Mouse (Mus musculus) embryonic stem cell, embryonic (primary cell): ENCODE measurements around the gene Bcr.

Experiments
- CTCF ChIA-PET, 4 experiments: fragments of 300-600 bp in 2 of 4; fragments of 350-600 bp in 2 of 4; sonication (Branson Sonifier 250); formaldehyde crosslinking; loops; one replicate each; lab custom pipeline; 2022; ENCODE audit warnings: inconsistent platforms in 2 of 4; lab: Charles Lee
- POLR2A ChIA-PET, 4 experiments: fragments of 300-600 bp in 2 of 4; fragments of 350-600 bp in 2 of 4; sonication (Branson Sonifier 250); formaldehyde crosslinking; loops; one replicate each; lab custom pipeline; 2022; ENCODE audit warnings: antibody characterized with exemption in 4 of 4, inconsistent platforms in 1 of 4; lab: Charles Lee

The Bcr gene

DNA sequence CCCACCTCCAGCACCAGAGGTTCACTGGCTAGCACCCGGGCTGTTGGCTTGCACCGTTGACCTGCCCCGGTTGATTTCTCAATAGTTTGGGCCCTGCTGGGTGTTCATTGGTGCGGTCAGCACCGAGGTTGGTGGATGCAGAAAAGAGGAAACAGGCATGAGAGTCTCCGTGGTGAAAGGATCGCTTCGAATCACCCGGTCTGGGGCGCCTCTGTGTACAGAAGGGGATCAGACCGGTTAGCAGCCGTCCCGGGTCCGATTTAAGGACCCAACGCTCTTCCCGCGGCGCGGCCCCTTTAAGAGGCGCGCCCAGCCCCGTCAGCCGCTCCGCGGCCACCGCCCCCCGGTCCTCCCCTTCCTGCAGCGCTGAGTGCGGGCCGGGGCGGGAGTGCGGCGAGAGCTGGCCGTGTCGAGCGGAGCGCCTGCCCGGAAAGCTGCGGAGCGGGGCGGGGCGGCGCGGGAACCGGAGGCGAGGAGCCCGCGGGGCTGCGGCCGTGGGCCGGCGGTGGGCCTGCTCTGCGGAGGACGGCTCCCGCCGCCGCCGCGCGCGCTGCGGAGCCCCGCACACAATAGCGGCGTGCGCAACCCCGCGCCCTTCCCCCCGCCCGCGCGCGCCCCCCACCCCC, at the start of gene Bcr:
TSS of gene Bcr (plus strand) at position 376 of the 626 bp plus-strand sequence.
- ChIA-PET POLR2A (interaction anchor here in 3 of 4 experiments (0.6 to 2.7 kb wide), 13 partner anchors 11 to 152 kb away, joined by 3 to 14 read pairs (median 3); partner anchors contain the start of genes Gnaz (in 1 of the 3) and Specc1l (in 1 of the 3)), CTCF (interaction anchor here (0.5 to 6.6 kb wide), 10 partner anchors 86 to 891 kb away, joined by 3 to 68 read pairs (median 4); no protein-coding TSS in a partner anchor)

- CTCF ChIA-PET: interaction anchor here in 2 of 4 experiments (0.6 to 1.0 kb wide), 2 partner anchors 9 to 76 kb away, joined by 3 read pairs; no protein-coding TSS in a partner anchor
- POLR2A ChIA-PET: interaction anchor here in 3 of 4 experiments (0.6 to 1.2 kb wide), 4 partner anchors 9 to 977 kb away, joined by 3 to 4 read pairs (median 4); no protein-coding TSS in a partner anchor
Measured at GRCm38 (mm10) chr10:75010704-75011103, 49.7 kb upstream of the Bcr start.

GRCm38 (mm10) chr10:75015465-75015864, 44.9 kb upstream of the Bcr start:
- CTCF ChIA-PET: interaction anchor here in 2 of 4 experiments (0.6 to 0.7 kb wide), 2 partner anchors 17 to 143 kb away, joined by 3 to 4 read pairs; no protein-coding TSS in a partner anchor
- POLR2A ChIA-PET: no interaction called here

DNA sequence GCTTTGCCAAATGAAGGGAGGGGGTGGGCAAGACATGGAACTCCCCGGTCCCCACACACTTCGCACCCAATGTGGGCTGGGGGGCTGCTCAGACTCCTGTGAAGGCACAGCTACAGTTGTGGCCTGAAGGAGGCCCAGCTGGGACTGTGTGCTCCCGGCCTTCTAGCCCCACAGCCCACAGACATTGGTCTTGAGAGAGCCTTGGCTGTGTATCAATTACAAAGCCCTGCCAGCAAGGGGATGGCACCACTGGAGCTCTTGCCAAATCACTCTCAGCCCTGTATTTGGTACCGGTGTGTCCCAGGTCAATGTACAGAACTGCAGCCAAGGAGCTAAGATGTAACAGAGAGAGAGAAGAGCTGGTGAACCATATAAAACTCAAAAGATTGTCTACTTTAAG, 43.9 kb upstream of the Bcr start:
- ChIA-PET POLR2A (interaction anchor here in 2 of 4 experiments (0.5 to 0.6 kb wide), 2 partner anchors 23 to 43 kb away, joined by 3 to 4 read pairs; no protein-coding TSS in a partner anchor), CTCF (interaction anchor here in 3 of 4 experiments (0.6 to 0.7 kb wide), 5 partner anchors 33 to 816 kb away, joined by 3 to 7 read pairs (median 5); no protein-coding TSS in a partner anchor)

DNA sequence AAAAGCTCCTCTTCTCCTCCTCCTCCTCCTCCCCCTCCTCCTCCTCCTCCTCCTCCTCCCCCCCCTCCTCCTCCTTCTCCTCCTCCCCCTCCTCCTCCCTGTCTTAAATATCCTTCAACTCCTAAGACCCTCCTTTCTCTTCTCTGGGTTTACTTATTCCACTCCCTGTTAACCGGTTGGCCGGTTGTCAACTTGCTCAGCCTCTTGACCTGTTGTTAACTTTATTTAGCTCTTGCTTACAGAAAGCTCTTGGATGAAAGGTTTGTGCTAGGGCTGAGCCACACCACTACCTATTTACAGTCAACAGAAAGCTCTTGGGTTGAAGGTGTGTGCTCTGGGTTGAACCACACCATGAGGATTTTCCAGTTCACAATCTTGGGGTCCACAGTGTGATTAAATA, 40.1 kb upstream of the Bcr start:
- POLR2A ChIA-PET: interaction anchor here in 2 of 4 experiments (1.0 to 1.8 kb wide), 3 partner anchors 9 to 85 kb away, joined by 4 to 5 read pairs (median 4); no protein-coding TSS in a partner anchor
- CTCF ChIA-PET: interaction anchor here in 3 of 4 experiments (0.7 to 2.8 kb wide), 7 partner anchors 11 to 516 kb away, joined by 3 to 14 read pairs (median 4); no protein-coding TSS in a partner anchor

- CTCF ChIA-PET: interaction anchor here in 2 of 4 experiments (0.9 to 2.8 kb wide), 4 partner anchors 83 to 130 kb away, joined by 3 to 14 read pairs (median 4); no protein-coding TSS in a partner anchor
- POLR2A ChIA-PET: no interaction called here
Measured at GRCm38 (mm10) chr10:75021138-75021537, 39.3 kb upstream of the Bcr start.

DNA sequence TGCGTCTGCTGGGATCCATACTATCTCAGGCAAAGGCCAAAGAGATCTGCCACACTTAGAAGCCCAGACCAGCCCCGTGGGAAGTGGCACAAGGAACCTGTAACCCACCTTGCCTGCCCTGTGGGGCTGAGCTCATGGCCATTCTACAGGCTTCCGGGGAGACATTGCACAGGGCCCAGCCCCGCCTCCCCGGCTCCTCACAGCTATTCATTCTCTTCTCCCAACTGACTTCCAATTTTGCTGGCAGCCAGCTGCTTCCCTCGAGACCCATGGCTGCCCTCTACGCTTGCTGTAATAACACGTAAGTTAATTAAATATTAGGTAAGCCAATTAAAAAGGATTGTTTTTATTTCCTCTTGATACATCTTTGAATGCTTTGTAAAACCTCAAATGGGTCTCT, 33.9 kb upstream of the Bcr start:
- CTCF ChIA-PET: interaction anchor here in 2 of 4 experiments (1.1 to 1.3 kb wide), 1 partner anchor 125 kb away, joined by 4 read pairs; no protein-coding TSS in a partner anchor
- POLR2A ChIA-PET: interaction anchor here in 1 of 4 experiments (0.9 kb wide), 1 partner anchor 224 kb away, joined by 4 read pairs; no protein-coding TSS in a partner anchor

DNA sequence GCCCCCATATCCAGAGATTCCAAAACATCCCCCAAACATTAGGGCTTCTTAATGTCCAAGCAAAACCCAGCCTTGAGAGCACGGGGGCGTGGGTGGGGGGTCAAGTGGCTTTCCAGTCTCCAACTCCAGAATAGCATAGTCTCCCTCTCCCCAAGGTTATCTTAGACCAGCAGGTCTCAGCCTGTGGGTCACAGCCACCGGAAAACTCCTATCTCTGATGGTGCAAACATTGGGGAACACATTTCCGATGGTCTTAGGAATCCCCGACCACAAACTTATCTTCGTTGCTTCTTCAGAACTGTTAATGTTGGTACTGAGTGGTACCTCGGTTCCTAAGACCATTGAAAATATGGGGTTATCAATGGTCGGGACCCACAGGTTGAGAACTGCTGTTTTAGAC, 31.6 kb upstream of the Bcr start:
- POLR2A ChIA-PET: no interaction called here

DNA sequence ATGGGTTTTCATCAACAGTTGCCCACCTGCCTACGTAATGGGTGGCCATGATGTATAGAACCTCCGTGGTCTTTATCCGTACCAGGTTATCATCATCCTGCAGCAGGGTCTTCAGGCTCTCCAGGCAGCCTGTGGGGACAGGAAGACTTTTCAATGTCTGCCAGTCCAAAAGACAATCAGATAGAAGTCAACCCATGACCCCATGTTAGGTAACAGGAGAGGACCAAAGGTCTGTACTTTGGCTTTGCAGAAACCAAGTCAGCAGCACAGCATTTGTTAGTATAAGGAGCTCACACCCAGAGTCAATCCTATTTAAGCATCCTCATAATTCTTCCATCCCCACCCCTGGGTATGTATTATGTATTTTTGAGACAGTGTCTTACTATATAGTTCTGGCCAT, 30.7 kb upstream of the Bcr start:
- ChIA-PET POLR2A (no interaction called here), CTCF (no interaction called here)

More for the DNA sequence above, 31.6 kb upstream of the Bcr start:
- CTCF ChIA-PET: no interaction called here

- ChIA-PET POLR2A (no interaction called here), CTCF (no interaction called here)
Measured at GRCm38 (mm10) chr10:75030234-75030633, 30.2 kb upstream of the Bcr start.

GRCm38 (mm10) chr10:75031345-75032114, 28.9 kb upstream of the Bcr start:
- POLR2A ChIA-PET: interaction anchor here in 1 of 4 experiments (0.5 to 0.7 kb wide), 2 partner anchors 11 to 122 kb away, joined by 3 to 4 read pairs; no protein-coding TSS in a partner anchor
- CTCF ChIA-PET: interaction anchor here in 1 of 4 experiments (0.5 to 0.7 kb wide), 3 partner anchors 12 to 115 kb away, joined by 3 read pairs; no protein-coding TSS in a partner anchor

DNA sequence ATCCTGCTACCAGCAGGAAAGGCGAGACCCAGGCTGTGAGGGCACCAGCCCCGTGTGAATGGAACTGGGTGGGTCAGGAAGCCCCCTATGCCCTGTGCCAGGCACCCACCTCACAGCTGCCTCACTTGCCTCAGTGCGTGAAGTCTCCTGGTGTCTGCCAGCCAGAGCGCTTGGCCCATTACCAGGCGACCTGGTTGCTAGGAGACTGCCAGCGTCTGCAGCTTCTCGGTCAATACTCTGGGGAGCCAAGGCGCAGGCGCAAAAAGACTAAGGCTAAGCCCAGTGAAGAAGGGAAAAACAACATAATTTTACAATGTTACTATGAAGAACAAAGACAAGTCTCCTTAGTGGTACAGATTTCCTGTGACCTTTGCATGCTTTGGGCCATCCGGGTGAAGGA, 28.0 kb upstream of the Bcr start, which contains the start of gene Rsph14:
TSS of gene Rsph14 (minus strand) at position 192 of the 400 bp plus-strand sequence.
- ChIA-PET POLR2A (interaction anchor here in 1 of 4 experiments (0.6 kb wide), 1 partner anchor 27 kb away, joined by 5 read pairs; no protein-coding TSS in a partner anchor), CTCF (interaction anchor here in 2 of 4 experiments (0.5 kb wide), 2 partner anchors 16 to 569 kb away, joined by 3 to 4 read pairs; no protein-coding TSS in a partner anchor)

GRCm38 (mm10) chr10:75036883-75037379, 23.5 kb upstream of the Bcr start, which contains the start of gene Rab36:
TSS of gene Rab36 (plus strand) at chr10:75037058.
- CTCF ChIA-PET: interaction anchor here in 3 of 4 experiments (0.9 to 1.1 kb wide), 4 partner anchors 22 to 114 kb away, joined by 3 to 8 read pairs (median 6); no protein-coding TSS in a partner anchor
- POLR2A ChIA-PET: interaction anchor here in 3 of 4 experiments (0.6 to 1.2 kb wide), 7 partner anchors 14 to 163 kb away, joined by 3 to 4 read pairs (median 3); partner anchors contain the start of genes Bcr (in 1 of the 3) and Gnaz (in 1 of the 3)

- CTCF ChIA-PET: interaction anchor here in 2 of 4 experiments (1.1 to 1.6 kb wide), 2 partner anchors 109 to 110 kb away, joined by 4 to 6 read pairs; no protein-coding TSS in a partner anchor
- POLR2A ChIA-PET: interaction anchor here in 1 of 4 experiments (1.1 kb wide), 1 partner anchor 19 kb away, joined by 3 read pairs; the partner anchor contains the start of gene Bcr
Measured at GRCm38 (mm10) chr10:75042060-75042459, 18.3 kb upstream of the Bcr start.

GRCm38 (mm10) chr10:75044459-75044858, 15.9 kb upstream of the Bcr start:
- ChIA-PET POLR2A (no interaction called here), CTCF (interaction anchor here in 2 of 4 experiments (1.0 to 2.8 kb wide), 2 partner anchors 107 kb away, joined by 3 to 13 read pairs; no protein-coding TSS in a partner anchor)

DNA sequence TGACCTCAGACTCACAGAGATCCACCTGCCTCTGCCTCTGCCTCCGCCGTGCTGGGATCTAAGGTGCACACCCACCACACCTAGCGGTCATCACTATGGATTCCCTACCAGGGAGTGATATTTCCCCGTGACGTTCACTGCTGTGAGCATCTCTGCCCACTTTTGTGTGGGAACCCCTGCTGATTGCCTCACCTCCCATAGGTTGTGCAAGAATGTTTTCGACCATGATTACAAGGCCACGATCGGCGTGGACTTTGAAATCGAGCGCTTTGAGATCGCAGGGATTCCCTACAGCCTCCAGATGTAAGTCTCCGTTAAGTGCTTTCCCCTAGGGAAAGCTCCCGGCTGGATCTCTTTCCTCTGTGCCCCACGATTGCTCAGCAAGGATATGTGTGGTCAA, 14.6 kb upstream of the Bcr start:
- CTCF ChIA-PET: interaction anchor here in 2 of 4 experiments (1.0 to 2.8 kb wide), 2 partner anchors 12 to 106 kb away, joined by 3 to 13 read pairs; no protein-coding TSS in a partner anchor
- POLR2A ChIA-PET: interaction anchor here in 1 of 4 experiments (1.2 kb wide), 1 partner anchor 13 kb away, joined by 9 read pairs; no protein-coding TSS in a partner anchor

- ChIA-PET CTCF (interaction anchor here in 1 of 4 experiments (0.6 kb wide), 1 partner anchor 40 kb away, joined by 3 read pairs; no protein-coding TSS in a partner anchor), POLR2A (interaction anchor here in 1 of 4 experiments (1.9 kb wide), 1 partner anchor 11 kb away, joined by 9 read pairs; the partner anchor contains the start of gene Bcr)
Measured at GRCm38 (mm10) chr10:75048711-75049110, 11.7 kb upstream of the Bcr start.
